Mouse (Mus musculus) thymus, adult 2 months (tissue): Measurements from ENCODE around the gene Capn2.

Source experiments
- CTCF ChIP-seq: fragments of 200-500 bp; IDR thresholded peaks from 2 replicates; pipeline ENCODE4 v1.5.1; 2012; ENCODE audit warnings: mild to moderate bottlenecking, control low read depth, low read length, moderate library complexity, borderline replicate concordance; ENCODE audit not compliant: control insufficient read depth, poor library complexity, insufficient read depth; ENCODE audit errors: extremely low read depth
- POLR2A ChIP-seq: fragments of 200-500 bp; IDR thresholded peaks from 2 replicates; pipeline ENCODE4 v1.6.1; 2012; ENCODE audit warnings: mild to moderate bottlenecking, low read length, control low read depth, moderate library complexity; ENCODE audit not compliant: control insufficient read depth, poor library complexity, insufficient read depth; ENCODE audit errors: extremely low read depth

GRCm38 (mm10) chr1:182483910-182484274 is 33.5 kb downstream of the Capn2 start:
- no peak for TF ChIP-seq CTCF
- no peak for TF ChIP-seq POLR2A
